Mouse (Mus musculus): ENCODE data around the gene Creg2. TPM values are rescaled to one million over a fixed set of nuclear protein-coding genes. Genes with fewer than 3 reads are reported as not detected.

Creg2 gene
- polyA plus RNA-seq, 1 experiment from 2014 or later, result 0.26 TPM

- no peak overlapping the region; the same call in 1 of the 2 replicates for H3K27ac ChIP-seq (ENCODE audit: low read depth, low read length)
- no peaks in the 10 kb centered on the region for H3K36me3 ChIP-seq (ENCODE audit: control insufficient read depth, insufficient read depth)
- no peaks in the 10 kb centered on the region for H3K27me3 ChIP-seq (replicated peaks; ENCODE audit: control insufficient read depth, insufficient read depth, low read length)
- no peak for TF ChIP-seq CTCF (IDR thresholded peaks at IDR 0.05; ENCODE audit: low read depth)
- no peak overlapping the region for H3K4me3 ChIP-seq (ENCODE audit: low read depth, low read length)
- H3K9me3 ChIP-seq (ENCODE audit: control insufficient read depth), result no peaks in the 10 kb centered on the region
- no peak overlapping the region for H3K9ac ChIP-seq (ENCODE audit: low read depth, low read length)
- H3K4me2 ChIP-seq (replicated peaks; ENCODE audit: low read depth), result no peak overlapping the region
- no peak for ATAC-seq
- WGBS, result 71% methylated on average over 6 of the region's 6 CpGs
- peaks cover 7% of the 10 kb centered on the region; the same call in 1 of the 2 replicates for H3K4me1 ChIP-seq (replicated peaks; ENCODE audit: control insufficient read depth, insufficient read depth, low read length)
Measured at GRCm38 (mm10) chr1:39579139-39579538, 72.1 kb downstream of the Creg2 start.

- Histone ChIP-seq H3K9me3 (ENCODE audit: control insufficient read depth) (no peaks in the 10 kb centered on the region), H3K4me3 (ENCODE audit: low read depth, low read length) (no peak overlapping the region), H3K27ac (ENCODE audit: low read depth, low read length) (peak overlapping the region; percentile 60), H3K4me2 (replicated peaks; ENCODE audit: low read depth) (no peak overlapping the region), H3K9ac (ENCODE audit: low read depth, low read length) (no peak overlapping the region), H3K27me3 (replicated peaks; ENCODE audit: control insufficient read depth, insufficient read depth, low read length) (no peaks in the 10 kb centered on the region), H3K36me3 (ENCODE audit: control insufficient read depth, insufficient read depth) (no peaks in the 10 kb centered on the region), H3K4me1 (replicated peaks; ENCODE audit: control insufficient read depth, insufficient read depth, low read length) (peaks cover 7% of the 10 kb centered on the region; the same call in 1 of the 2 replicates)
- no peak for ATAC-seq
- WGBS, result 42% methylated on average over 5 of the region's 5 CpGs
- no peak for TF ChIP-seq CTCF (IDR thresholded peaks at IDR 0.05; ENCODE audit: low read depth)
Measured at GRCm38 (mm10) chr1:39578446-39578845, 72.8 kb downstream of the Creg2 start.

- Histone ChIP-seq H3K4me1 (replicated peaks; ENCODE audit: control insufficient read depth, insufficient read depth, low read length) (peaks cover 7% of the 10 kb centered on the region; the same call in 1 of the 2 replicates), H3K4me3 (ENCODE audit: low read depth, low read length) (peak within 1 kb of the TSS; percentile 93), H3K27ac (ENCODE audit: low read depth, low read length) (peak within 1 kb of the TSS; percentile 93), H3K9me3 (ENCODE audit: control insufficient read depth) (no peaks in the 10 kb centered on the region), H3K36me3 (ENCODE audit: control insufficient read depth, insufficient read depth) (no peaks in the 10 kb centered on the region), H3K4me2 (replicated peaks; ENCODE audit: low read depth) (peak within 1 kb of the TSS; percentile 96), H3K9ac (ENCODE audit: low read depth, low read length) (peak within 1 kb of the TSS; percentile 90), H3K27me3 (replicated peaks; ENCODE audit: control insufficient read depth, insufficient read depth, low read length) (no peaks in the 10 kb centered on the region)
- under 1% methylated on average over 45 of the region's 49 CpGs for WGBS
- TF ChIP-seq CTCF (IDR thresholded peaks at IDR 0.05; ENCODE audit: low read depth), result no peak
- peak; percentile 94 for ATAC-seq
Measured at GRCm38 (mm10) chr1:39577253-39577705, 74.0 kb downstream of the Creg2 start, which contains the start of gene Rnf149. TSS of gene Rnf149 (minus strand) at chr1:39577405.

DNA sequence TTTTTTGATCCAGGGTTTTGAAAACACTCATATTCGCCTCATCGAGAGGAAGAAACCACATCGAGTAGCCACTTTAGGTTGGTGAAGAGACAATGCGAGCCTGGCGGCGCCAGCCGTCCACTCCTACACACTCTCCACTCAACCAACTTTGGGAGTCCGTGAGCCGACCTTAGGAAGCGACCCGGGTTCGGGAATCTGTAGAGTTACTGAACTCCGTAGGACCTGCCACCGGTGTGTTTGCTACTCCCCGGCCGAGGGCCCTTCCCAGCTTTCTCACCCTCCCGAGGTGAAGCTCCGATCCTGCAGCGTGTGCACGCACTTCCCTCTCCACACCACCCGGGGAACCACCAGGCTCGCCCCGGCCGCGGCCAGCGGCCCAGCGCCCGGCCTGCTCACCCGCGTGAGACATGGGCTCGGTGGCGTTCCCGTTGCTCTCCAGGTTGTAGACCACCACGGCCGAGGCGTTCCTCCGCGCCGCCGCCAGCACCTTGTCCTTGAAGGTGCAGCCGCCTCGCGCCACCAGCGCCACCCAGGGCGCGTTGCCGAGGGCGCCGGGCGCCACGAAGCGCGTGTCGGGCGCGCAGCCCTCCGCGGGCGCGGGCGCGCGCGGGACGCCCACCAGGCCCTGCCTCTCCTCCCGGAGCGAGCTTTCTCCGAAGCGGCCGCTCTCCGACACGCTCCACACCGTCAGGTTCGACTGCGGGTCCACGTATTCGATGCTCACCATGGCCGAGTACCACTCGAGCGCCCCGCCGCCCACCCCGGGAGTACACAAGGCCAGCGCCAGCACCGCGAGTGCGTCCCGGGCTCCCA lies 74.6 kb downstream of the Creg2 start:
- peak; percentile 67 for ATAC-seq
- peak overlapping the region; percentile 96 for H3K4me2 ChIP-seq (replicated peaks; ENCODE audit: low read depth)
- WGBS, result under 1% methylated on average over 85 of the region's 88 CpGs

GRCm38 (mm10) chr1:39575778-39576375 lies 75.4 kb downstream of the Creg2 start:
- TF ChIP-seq CTCF (IDR thresholded peaks at IDR 0.05; ENCODE audit: low read depth), result no peak
- Histone ChIP-seq H3K36me3 (ENCODE audit: control insufficient read depth, insufficient read depth) (no peaks in the 10 kb centered on the region), H3K27me3 (replicated peaks; ENCODE audit: control insufficient read depth, insufficient read depth, low read length) (no peaks in the 10 kb centered on the region), H3K27ac (ENCODE audit: low read depth, low read length) (no peak overlapping the region; the same call in 1 of the 2 replicates), H3K9ac (ENCODE audit: low read depth, low read length) (peak overlapping the region; percentile 90), H3K4me2 (replicated peaks; ENCODE audit: low read depth) (peak overlapping the region; percentile 96), H3K4me3 (ENCODE audit: low read depth, low read length) (peak overlapping the region; percentile 93), H3K4me1 (replicated peaks; ENCODE audit: control insufficient read depth, insufficient read depth, low read length) (peaks cover 7% of the 10 kb centered on the region), H3K9me3 (ENCODE audit: control insufficient read depth) (no peaks in the 10 kb centered on the region)
- ATAC-seq, result no peak
- 9% methylated on average over 8 of the region's 8 CpGs for WGBS

More for the DNA sequence above, 74.6 kb downstream of the Creg2 start:
- Histone ChIP-seq H3K27ac (ENCODE audit: low read depth, low read length) (peak overlapping the region; percentile 93), H3K9me3 (ENCODE audit: control insufficient read depth) (no peaks in the 10 kb centered on the region), H3K27me3 (replicated peaks; ENCODE audit: control insufficient read depth, insufficient read depth, low read length) (no peaks in the 10 kb centered on the region), H3K36me3 (ENCODE audit: control insufficient read depth, insufficient read depth) (no peaks in the 10 kb centered on the region), H3K4me3 (ENCODE audit: low read depth, low read length) (peak overlapping the region; percentile 93), H3K4me1 (replicated peaks; ENCODE audit: control insufficient read depth, insufficient read depth, low read length) (peaks cover 7% of the 10 kb centered on the region; the same call in 1 of the 2 replicates), H3K9ac (ENCODE audit: low read depth, low read length) (peak overlapping the region; percentile 90)
- peak; percentile 37 for TF ChIP-seq CTCF (IDR thresholded peaks at IDR 0.05; ENCODE audit: low read depth)

- WGBS, result 38% methylated on average over 7 of the region's 7 CpGs
- ATAC-seq, result peak; percentile 6; the same call in 1 of the 2 replicates
Measured at GRCm38 (mm10) chr1:39573890-39574289, 77.4 kb downstream of the Creg2 start.

More at GRCm38 (mm10) chr1:39573890-39574289, 77.4 kb downstream of the Creg2 start:
- no peaks in the 10 kb centered on the region for H3K9me3 ChIP-seq (ENCODE audit: control insufficient read depth)
- no peak for TF ChIP-seq CTCF (IDR thresholded peaks at IDR 0.05; ENCODE audit: low read depth)
- H3K27ac ChIP-seq (ENCODE audit: low read depth, low read length), result no peak overlapping the region
- no peak overlapping the region for H3K9ac ChIP-seq (ENCODE audit: low read depth, low read length)
- H3K4me3 ChIP-seq (ENCODE audit: low read depth, low read length), result no peak overlapping the region
- peak overlapping the region; percentile 25 for H3K4me2 ChIP-seq (replicated peaks; ENCODE audit: low read depth)
- H3K4me1 ChIP-seq (replicated peaks; ENCODE audit: control insufficient read depth, insufficient read depth, low read length), result peaks cover 3% of the 10 kb centered on the region
- no peaks in the 10 kb centered on the region for H3K27me3 ChIP-seq (replicated peaks; ENCODE audit: control insufficient read depth, insufficient read depth, low read length)
- H3K36me3 ChIP-seq (ENCODE audit: control insufficient read depth, insufficient read depth), result no peaks in the 10 kb centered on the region

All from intestine, postnatal 0 days (tissue).